Mouse (Mus musculus): ENCODE data around the gene Mrps35.

The Mrps35 gene

DNA sequence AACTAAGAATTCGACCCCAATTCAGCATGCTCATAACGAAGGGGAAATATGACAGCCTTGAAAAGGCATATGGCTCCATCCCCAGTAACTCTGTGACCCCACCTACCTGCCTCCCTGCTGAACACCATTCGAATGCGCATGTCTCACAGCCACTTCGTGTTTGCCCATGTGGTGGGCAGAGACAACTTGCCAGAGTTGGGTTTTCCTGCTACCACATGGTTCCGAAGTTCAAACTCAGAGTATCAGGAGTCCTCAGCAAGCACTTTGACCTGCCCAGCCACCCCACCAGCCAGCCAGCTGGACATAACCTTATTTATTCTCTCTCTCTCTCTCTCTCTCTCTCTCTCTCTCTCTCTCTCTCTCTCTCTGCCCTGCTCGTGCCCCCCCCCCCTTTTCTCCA is 45.2 kb downstream of the Mrps35 start:
- DNase-seq (ENCODE audit: low read depth, low spot score), result no peak

DNA sequence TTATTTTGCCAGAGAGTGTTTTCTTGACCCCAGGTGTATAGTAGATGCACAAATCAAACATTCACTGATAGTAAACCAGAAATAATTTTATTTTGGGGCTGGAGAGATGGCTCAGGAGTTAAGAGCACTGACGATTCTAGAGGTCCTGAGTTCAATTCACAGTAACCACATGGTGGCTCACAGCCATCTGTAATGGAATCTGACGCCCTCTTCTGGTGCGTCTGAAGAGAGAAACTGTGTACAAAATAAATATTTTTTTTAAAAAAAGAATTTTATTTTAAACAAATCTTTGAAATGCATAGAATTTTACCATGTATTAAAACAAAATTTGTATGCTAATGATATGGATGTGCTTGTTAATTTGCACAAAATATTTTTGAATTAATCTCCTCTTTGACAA is 46.0 kb downstream of the Mrps35 start:
- DNase-seq (ENCODE audit: low read depth, low spot score), result no peak

DNA sequence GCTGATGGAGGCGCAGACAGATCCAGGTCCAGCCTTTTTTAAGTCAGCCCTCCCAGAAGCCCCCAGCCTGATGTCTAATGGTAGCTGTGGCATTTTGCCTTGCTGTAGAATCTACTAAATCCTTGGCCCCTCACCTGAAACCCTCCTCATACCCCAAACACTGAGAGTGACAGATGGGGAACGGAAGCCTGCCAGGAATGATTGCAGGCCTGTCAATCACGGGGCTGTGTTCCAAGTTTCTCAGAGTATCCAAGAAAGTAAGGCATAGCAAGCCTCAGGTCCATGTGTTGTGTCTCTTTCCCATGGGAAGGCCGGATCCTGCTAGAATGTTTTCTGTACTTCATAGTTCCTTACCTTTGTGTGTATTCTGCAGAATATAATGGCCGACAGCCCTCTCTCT is 47.6 kb downstream of the Mrps35 start:
- DNase-seq (ENCODE audit: low read depth, low spot score), result no peak

DNA sequence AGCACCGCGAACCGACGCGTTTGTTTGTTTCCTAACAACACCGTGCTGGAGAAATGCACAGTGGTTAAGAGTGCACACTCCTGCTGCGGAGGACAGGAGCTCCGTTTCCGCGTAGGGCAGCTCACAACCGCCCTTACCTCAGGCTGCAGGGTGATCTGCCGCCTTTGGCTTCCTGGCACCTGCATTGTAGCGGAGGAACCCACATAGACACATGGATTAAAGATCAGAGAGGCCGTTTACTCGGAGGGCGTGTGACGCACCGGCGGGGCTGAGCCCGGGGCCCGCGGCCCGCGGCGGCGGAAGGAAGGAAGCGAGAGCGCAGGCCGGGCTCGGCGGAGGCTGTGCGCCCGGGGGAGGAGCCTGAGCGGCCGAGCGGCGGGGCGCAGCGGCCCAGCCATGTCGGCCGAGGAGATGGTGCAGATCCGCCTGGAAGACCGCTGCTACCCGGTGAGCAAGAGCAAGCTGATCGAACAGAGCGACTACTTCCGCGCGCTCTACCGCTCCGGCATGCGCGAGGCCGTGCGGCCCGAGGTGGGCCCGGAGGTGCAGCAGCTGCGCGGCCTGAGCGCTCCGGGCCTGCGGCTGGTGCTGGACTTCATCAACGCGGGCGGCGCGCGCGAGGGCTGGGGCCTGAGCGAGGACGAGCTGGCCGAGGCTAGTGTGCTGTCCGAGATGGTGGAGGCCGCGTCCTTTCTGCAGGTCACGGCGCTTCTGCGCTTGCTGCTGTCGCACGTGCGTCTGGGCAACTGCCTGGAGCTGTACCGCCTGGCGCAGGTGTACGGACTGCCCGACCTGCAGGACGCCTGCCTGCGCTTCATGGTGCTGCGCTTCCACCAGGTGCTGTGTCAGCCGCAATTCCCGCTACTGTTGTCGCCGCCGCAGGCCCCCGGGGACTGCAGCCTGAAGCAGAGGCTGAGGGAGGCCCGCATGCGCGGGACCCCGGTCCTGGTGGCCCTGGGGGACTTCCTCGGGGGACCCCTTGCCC is 48.9 kb downstream of the Mrps35 start, which contains the start of gene Klhl42:
Klhl42 (plus strand) TSS at position 244 of the 985 bp plus-strand sequence.
- DNase-seq (ENCODE audit: low read depth, low spot score), result peak; percentile 53

DNA sequence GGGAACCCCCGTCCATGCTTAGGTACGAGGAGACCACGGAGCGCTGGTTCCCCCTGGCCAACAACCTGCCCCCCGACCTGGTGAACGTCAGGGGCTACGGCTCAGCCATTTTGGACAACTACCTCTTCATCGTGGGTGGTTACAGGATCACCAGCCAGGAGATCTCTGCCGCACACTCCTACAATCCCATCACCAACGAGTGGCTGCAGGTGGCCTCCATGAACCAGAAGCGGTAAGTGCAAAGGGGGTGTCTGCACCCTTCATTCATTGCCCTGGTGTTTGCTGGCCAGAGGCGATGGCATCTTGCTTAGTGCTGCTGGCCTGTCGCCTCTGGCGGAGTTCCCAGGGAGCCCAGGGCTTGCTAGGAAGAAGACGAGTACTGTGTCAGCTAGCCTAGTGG is 49.6 kb downstream of the Mrps35 start:
- no peak for DNase-seq (ENCODE audit: low read depth, low spot score)

DNA sequence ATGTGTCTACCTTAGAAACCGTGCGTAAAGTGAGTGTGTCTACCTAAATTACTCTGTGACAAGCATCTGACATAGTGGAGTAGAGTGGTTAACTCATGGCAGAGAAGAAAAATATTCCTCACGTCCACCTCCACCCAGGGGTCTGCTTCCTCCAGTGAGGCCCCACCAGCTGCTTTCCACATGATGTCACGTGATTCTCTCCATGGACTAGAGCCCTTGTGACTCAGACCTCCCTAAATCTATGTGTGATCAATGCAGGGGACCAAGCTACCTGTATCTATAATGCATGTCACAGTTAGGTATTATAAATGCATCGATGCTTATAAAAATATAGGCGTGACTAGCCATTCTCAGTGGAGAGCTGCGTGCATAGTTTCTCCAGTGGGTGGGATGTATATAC is 52.2 kb downstream of the Mrps35 start:
- no peak for DNase-seq (ENCODE audit: low read depth, low spot score)

DNA sequence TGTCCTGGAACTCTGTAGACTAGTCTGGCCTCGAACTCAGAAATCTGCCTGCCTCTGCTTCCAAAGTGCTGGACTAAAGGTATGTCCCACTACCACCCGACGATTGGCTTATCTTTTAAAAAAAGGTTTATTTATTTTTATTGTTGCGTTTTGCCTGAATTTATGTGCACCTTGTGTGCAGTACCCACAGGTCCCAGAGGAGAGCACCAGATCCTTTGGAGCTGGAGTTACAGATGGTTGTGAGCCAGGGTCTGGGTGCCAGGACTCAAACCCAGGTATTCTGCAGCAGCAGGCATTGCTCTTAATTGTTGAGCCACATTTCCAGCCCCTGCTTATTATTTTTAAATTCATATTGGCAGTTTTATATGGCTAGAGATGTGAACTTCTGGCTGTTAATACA is 53.5 kb downstream of the Mrps35 start:
- no peak for DNase-seq (ENCODE audit: low read depth, low spot score)

DNA sequence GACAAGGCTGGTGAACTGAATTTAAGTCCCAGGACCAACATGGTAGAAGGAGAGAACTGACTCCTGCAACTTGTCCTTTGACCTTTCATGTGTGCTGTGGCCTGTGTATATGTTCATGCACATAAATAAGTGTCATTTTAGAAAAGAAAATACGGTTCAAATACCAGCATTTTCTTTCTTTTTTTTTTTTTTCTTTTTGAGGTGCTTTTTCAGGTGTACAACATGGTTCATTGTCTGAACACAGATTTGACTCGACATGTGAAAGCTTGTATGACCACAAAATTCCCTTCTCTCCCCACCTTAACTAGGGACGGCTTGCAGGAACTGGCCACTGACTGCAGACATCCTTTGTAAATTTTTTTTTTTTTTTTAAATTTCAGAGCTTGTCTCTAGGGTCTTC is 54.4 kb downstream of the Mrps35 start:
- no peak for DNase-seq (ENCODE audit: low read depth, low spot score)

DNA sequence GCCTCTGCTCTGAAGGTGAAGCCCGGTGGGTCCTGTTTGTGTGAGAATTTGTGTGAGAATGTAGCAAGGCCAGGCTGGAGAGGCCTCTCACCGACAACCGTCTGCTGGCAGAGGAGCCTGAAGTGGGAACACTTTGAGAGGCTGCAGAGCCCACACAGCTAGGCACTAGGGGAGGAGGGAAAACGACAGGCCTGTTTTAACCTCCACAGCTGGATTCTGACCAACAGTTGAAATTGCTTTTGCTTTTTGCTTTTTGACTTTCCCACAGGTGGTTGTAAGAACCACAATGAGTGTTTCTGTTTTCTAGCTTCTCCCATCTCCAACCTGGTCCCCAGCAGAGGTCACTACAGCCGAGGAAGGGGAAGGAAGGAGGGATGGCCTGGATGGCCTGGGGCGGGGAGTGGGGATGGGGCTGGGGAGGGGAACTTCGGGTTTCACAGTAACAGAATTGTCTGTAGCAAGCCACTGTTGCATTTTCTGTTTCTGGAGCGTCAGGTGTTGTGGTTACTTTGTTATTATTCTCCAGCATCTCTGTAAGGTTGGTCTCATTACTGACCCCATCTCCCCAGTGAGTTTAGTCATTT is 54.9 kb downstream of the Mrps35 start:
- no peak for DNase-seq (ENCODE audit: low read depth, low spot score)

DNA sequence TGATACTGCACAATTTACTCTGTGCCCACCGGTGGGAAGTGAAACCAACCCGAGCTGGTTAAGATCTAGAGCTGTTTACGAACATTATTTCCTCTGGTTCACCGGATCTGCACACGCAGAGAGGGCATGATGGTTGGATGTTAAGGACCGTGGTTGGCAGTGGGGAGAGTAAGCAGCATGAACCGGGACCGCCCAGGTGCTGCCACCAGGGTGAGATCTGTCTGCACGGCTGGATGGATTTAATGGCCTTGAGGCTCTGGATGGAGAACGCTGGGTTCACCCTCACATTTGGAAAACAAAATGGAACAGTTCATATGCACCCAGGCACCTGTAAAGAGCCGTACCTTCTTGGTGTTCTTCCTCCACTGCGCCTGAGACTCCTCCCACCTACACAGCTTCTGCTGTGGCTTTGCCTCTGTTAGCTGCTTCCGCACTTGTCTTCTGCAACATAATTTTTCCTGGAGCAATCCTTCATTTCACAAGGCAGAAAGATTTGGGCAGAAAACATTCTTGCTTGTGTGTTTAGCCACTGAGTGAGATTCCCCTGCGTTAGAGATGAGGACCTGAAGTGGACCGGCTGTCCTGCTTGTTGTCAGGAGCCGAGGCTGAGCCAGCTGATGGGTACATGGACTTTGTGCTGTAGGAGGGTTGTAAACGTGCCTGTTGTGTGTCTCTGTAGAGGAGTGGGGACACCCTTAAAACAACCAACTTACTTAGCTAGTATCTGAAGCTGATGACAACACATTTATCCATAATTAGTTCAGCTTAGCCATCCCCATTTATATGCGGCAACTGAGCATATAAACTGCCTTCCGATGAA is 57.1 kb downstream of the Mrps35 start:
- DNase-seq (ENCODE audit: low read depth, low spot score), result no peak

DNA sequence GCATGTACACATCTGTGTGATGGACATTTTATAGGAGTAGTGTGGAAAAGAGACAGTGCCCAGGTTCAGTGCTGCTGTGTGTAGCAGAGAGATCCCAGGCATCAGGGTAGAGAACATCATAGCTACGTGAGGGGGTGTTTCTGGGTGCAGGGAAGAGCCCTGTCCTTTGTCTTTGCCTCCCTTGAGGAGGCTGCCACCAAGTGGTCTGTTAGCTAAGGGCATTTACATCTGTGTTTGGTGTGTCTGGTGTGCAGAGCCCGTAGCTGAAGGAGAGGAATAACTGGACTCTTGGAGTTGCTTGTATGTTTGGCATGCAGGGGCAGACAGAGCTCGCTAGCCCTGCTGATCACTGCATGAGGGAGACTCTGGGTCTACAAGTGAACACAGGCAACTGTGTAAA is 59.7 kb downstream of the Mrps35 start:
- DNase-seq (ENCODE audit: low read depth, low spot score), result no peak

DNA sequence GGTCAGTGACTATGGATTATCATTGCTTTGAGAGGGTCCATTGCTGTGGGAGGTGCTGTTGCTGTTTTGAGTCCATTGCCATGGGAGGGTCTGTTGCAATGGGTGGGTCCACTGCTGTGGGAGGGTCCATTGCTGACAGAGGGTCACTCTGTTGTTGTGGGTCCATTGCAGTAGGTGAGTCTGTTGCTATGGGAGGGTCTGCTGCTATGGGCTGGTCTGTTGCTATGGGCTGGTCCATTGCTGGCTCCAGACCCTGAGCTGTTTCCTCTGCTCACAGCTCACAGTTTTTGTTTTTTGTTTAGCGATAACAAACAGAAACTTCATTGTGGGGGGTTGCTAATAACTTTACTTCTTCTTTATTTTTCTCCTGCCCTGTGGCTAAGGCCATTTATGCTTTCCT is 63.0 kb downstream of the Mrps35 start:
- no peak for DNase-seq (ENCODE audit: low read depth, low spot score)

DNA sequence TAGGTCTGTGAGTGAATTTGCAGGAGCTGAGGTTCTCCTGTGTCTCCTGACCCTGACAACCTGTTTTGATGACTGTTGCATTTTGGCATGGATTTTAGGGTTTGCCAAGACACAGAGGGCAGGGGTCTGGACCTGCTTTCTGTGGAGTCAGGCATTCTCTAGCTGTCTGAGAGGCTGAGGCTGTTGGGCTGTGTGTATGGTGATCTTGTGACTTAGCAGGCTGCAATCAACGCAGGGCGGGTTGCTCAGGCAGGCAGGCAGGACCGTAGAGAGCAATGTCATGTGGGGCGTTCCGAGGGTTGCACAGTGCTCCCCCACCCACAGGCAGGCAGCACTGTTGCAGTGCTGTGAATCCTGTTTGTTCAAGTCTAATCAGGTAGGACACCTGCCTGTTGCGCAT is 64.2 kb downstream of the Mrps35 start:
- DNase-seq (ENCODE audit: low read depth, low spot score), result no peak

DNA sequence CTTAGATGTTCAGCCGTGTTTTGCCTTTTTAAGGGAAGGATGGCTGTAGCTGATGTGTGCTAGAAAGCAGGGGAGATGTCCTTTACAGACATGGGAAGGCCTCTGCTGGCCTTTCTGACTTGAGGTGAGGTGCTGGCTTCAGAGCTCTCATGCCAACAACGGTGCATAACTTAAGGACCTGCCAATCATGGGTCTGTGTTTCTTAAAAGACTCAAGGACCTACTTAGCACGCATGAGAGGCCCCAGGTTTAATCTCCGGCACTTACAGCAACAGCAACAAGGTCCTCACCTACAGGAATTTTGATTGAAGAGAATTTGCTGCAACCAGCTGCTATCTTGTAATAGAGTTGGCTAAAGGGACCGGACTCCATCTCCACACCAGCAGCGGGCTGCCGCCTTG is 66.7 kb downstream of the Mrps35 start:
- no peak for DNase-seq (ENCODE audit: low read depth, low spot score)

DNA sequence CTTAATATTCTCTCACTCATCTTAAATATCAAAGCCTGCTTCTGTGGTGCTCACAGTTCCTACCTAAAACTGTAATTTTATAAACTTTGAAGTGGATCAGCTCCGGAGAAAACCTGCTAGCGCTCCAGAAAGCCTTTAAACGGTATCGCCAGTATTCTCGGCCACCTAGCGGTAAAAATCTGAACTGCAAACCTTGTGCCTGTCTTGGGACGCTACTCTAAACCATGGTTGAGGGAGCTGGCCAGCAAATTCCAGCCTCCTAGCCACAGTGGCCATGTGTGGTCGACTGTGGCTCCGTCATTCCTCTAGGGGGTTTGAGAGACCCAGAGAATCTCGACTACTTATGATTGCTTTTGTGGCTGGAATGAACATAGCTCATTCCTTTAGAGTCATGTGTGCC is 74.0 kb downstream of the Mrps35 start:
- peak; percentile 92 for DNase-seq (ENCODE audit: low read depth, low spot score)

DNA sequence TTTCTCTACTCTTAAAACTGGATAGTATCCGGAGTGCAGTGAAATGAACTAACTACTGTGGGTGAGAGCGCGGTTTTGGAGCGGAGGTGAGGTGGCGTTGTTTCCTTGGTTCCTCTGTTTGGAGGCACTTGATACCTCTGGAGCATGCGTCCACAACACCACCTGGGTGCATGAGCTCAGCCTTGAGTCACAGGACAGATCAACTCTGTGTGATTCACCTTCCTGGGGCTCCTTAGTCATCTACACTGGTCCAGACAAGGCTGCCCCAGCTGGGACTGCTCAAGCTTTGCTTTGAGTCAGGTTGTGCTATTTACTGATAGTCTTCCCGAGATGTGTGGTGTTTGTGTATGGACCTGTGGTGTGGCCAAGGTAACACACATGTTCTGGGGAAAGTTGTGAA is 75.2 kb downstream of the Mrps35 start:
- no peak for DNase-seq (ENCODE audit: low read depth, low spot score)

DNA sequence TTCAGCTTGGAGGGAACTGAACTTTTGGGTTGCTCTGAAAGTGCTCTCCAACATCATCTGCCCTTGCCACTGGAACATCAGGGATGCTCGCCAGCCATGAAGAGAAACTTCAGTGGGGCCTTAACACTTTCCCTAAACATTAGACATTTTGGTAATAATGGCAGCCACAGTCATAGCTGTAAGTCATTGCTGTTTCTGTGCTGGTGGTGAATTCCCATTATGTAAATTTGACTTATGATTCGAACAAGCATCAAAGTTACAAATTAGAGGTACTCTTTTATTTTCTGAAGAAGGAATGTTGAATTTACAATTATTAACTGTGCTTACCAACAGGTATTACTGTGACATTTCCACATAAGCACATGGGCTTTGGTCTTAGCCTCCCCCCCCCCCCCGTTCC is 75.6 kb downstream of the Mrps35 start:
- no peak for DNase-seq (ENCODE audit: low read depth, low spot score)

DNA sequence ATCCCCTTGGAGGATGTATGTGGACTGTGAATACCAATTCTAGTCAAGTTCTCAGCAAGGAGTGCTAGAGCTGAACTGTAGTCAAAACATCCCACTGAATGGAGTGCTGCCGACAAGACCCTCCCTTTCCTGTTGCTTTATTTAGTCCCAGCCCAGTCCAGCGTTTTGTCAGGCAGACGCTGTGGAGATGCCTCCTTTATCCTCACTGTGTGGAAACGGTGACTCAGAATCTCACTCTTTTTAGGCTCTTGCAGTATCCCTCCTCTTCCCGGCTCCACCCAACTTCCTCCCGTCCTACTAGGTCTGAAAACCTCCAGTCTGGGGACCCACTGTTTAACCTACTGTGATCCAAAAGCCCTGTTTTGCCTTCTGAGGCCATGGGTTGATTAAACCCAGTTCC is 78.8 kb downstream of the Mrps35 start:
- no peak for DNase-seq (ENCODE audit: low read depth, low spot score)

Measured in forelimb bud, embryonic 11.5 days (tissue).